Mouse (Mus musculus) midbrain, embryonic 14.5 days (tissue): Measurements from ENCODE around the gene Fam196b. TPM values are rescaled to one million over a fixed set of nuclear protein-coding genes. Genes with fewer than 3 reads are reported as not detected.
A peak's percentile ranks its signal among the peaks of the same experiment; 100 is the strongest.

Source experiments
- ATAC-seq: fragments of 200-750 bp; cut with Nextera tagmentation; 2 replicates; pipeline ENCODE4 v1.8.0; 2017; ENCODE audit warnings: moderate number of reproducible peaks, moderate library complexity; ENCODE audit not compliant: low FRiP score, low TSS enrichment
- DNase-seq: peaks from one replicate; pipeline ENCODE4 v3.0.0-alpha.2; 2015
- H3K27ac ChIP-seq: fragments of 300-500 bp; sonication (generic); replicated peaks from 2 replicates; pipeline ENCODE4 v1.5.1; 2014; ENCODE audit warnings: mild to moderate bottlenecking, low read depth, low read length, moderate library complexity
- H3K27me3 ChIP-seq: fragments of 300-500 bp; sonication (generic); 2 replicates; pipeline ENCODE4 v1.6.1; 2014; ENCODE audit warnings: low read length, control low read depth, mixed read lengths; ENCODE audit not compliant: control insufficient read depth, insufficient read depth
- H3K36me3 ChIP-seq: fragments of 300-500 bp; sonication (generic); 2 replicates; pipeline ENCODE4 v1.6.1; 2014; ENCODE audit warnings: low read length, control low read depth; ENCODE audit not compliant: control insufficient read depth, insufficient read depth
- H3K4me1 ChIP-seq: fragments of 300-500 bp; sonication (generic); 2 replicates; pipeline ENCODE4 v1.6.1; 2014; ENCODE audit warnings: mild to moderate bottlenecking, antibody characterized with exemption, low read length, control low read depth; ENCODE audit not compliant: control insufficient read depth, insufficient read depth
- H3K4me2 ChIP-seq: fragments of 300-500 bp; sonication (generic); 2 replicates; pipeline ENCODE4 v1.6.1; 2014; ENCODE audit warnings: mild to moderate bottlenecking, low read length, moderate library complexity
- H3K4me3 ChIP-seq: fragments of 300-500 bp; sonication (generic); replicated peaks from 2 replicates; pipeline ENCODE4 v1.5.1; 2014; ENCODE audit warnings: low read depth, low read length
- H3K9ac ChIP-seq: fragments of 300-500 bp; sonication (generic); replicated peaks from 2 replicates; pipeline ENCODE4 v1.6.1; 2014; ENCODE audit warnings: mild to moderate bottlenecking, low read length, moderate library complexity
- H3K9me3 ChIP-seq: fragments of 300-500 bp; sonication (generic); 2 replicates; pipeline ENCODE4 v1.6.1; 2016; ENCODE audit warnings: low read length, control low read depth, mixed read lengths; ENCODE audit not compliant: control insufficient read depth
- WGBS: fragments of 180-500 bp; shearing (Covaris S2); extraction: QIAGEN DNeasy Blood & Tissue Kit; methylation state at CpG from one replicate; pipeline ENCODE4 v1.1.7; 2014; 5-methylcytosine and 5-hydroxymethylcytosine counted together
- polyA plus RNA-seq: library from polyadenylated mRNA; unstranded; fragments of >200 nt; fragmentation: Nextera tagmentation; extraction: Ambion mirVana; gene quantifications from 2 replicates; pipeline ENCODE4 v1.2.1, GENCODE M21; 2014

Fam196b gene
- polyA plus RNA-seq, 1 experiment from 2014 or later = 3.7 TPM

DNA sequence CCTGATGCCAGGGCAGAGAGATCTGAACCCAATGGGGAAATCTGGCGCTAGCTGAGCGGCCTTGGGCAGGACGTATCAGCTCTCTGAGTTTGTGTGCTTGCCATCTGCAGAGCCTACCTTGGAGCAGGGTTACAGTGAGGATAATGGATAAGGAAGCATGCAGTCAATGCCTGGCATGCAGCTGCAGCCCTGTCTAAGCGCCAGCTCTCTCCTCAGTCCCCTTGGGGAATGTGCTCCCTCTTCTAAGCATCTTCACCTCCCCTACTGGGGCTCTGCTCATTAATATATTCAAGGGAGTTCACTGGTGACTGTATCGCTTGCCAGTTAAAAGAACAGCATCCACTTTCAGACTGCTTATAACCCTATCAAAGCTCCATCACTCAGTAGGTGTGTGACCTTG, 29.7 kb downstream of the Fam196b start:
- peak overlapping the region; percentile 9; the same call in 1 of the 2 replicates for H3K27ac ChIP-seq
- whole genome bisulfite sequencing = 44% methylated on average over 5 of the region's 5 CpGs
- H3K9me3 ChIP-seq = no peaks in the 10 kb centered on the region
- ATAC-seq = peak; percentile 59; the same call in 1 of the 2 replicates
- H3K4me3 ChIP-seq = no peak overlapping the region
- peaks cover 15% of the 10 kb centered on the region for H3K4me1 ChIP-seq
- H3K27me3 ChIP-seq = no peaks in the 10 kb centered on the region
- no peaks in the 10 kb centered on the region for H3K36me3 ChIP-seq
- peak; percentile 67 for DNase-seq
- H3K9ac ChIP-seq = no peak overlapping the region
- no peak overlapping the region for H3K4me2 ChIP-seq

DNA sequence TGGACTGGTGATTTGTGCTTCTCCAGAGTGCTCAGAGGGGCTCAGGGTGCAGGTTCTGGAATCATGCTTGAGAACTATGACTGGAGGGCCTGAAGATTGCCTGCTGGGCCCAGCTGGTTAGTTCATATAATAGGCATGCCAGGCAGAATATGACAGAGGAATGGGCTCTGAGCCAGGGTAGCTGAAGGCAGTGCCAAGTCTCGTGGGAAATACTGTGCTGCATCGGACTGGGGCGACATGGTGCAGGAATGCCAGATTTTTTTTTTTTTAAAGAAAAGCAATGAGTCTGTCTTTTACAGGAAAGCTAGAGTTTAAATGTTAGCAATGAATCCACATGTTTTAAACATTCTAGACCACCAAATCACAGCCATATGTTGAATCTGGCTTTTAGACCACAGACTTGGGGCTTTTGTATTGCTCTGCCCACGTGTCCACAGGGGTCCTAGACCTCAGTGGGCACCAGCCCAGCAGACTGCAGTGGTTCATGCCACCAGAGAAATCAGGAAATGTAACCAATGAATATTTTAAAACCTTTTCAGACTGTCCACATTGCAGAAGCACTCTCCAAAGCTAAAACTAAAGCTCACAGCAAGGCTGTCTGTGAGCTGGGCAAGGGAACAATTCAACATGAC, 33.8 kb downstream of the Fam196b start:
- H3K36me3 ChIP-seq = no peaks in the 10 kb centered on the region
- DNase-seq = peak; percentile 80
- 0 out of 2 replicates have a peak overlapping the region, but pooled peaks have one; percentile 2 for H3K27ac ChIP-seq
- no peaks in the 10 kb centered on the region for H3K27me3 ChIP-seq
- H3K4me2 ChIP-seq = no peak overlapping the region
- H3K4me1 ChIP-seq = peaks cover 20% of the 10 kb centered on the region
- peak; percentile 67; the same call in 1 of the 2 replicates for ATAC-seq
- no peaks in the 10 kb centered on the region for H3K9me3 ChIP-seq
- WGBS = 46% methylated on average over 4 of the region's 4 CpGs
- H3K4me3 ChIP-seq = no peak overlapping the region
- no peak overlapping the region for H3K9ac ChIP-seq

DNA sequence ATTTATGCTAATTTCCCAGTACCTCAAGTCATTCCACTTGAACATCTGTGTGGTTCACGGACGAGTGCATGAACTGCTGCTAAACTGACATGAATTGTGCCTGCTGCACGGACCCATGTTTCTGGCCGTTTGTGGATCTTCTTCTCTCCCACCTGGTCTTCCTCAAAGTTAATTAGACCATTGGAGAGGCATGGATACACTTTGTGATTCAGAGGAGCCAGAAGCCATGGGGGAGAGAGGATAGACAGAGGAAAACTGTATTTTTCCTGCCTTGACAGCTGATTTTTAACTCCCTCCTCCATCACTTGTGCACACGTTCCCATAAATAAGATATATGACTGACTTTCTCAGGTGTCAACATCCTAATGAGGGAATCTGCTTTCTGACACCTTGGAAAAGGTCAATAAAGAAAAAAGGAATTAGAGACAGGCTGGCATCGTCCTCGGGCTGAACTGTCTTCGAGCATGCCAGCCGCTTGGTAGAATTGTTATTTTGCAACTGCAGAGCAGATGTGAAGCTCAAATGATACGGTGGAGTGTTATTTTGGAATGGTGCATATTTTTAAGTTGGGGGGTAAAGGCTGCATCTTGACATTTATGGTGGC, 34.9 kb downstream of the Fam196b start:
- Histone ChIP-seq H3K9ac (no peak overlapping the region), H3K27me3 (no peaks in the 10 kb centered on the region), H3K4me3 (no peak overlapping the region), H3K27ac (0 out of 2 replicates have a peak overlapping the region, but pooled peaks have one; percentile 13), H3K4me1 (peaks cover 10% of the 10 kb centered on the region), H3K36me3 (no peaks in the 10 kb centered on the region), H3K4me2 (no peak overlapping the region), H3K9me3 (no peaks in the 10 kb centered on the region)
- ATAC-seq (no peak), DNase-seq (no peak)
- WGBS = 79% methylated on average over 10 of the region's 10 CpGs

DNA sequence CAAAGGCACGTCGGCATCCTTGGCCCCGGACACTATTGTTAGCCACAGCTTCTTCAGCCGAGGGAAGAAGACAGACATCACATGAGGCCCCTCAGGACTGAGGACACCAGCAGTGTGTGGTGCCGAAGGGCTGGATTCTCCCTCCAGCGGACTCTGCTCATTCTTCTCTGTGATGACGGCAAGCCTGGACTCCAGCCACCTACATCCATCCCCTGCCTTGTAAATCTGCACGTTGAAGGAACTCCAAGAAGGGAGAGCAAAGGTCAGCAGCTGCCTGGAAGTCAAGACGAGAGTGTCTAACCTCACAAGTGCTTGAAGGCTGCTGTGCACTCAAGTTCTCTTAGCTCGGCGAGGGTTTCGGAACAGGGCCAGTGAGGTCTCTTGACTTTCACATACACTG, 40.8 kb downstream of the Fam196b start:
- peaks cover 15% of the 10 kb centered on the region for H3K4me1 ChIP-seq
- DNase-seq (no peak), ATAC-seq (no peak)
- no peaks in the 10 kb centered on the region for H3K27me3 ChIP-seq
- no peak overlapping the region for H3K9ac ChIP-seq
- H3K27ac ChIP-seq = no peak overlapping the region
- no peak overlapping the region for H3K4me2 ChIP-seq
- H3K4me3 ChIP-seq = no peak overlapping the region
- H3K9me3 ChIP-seq = no peaks in the 10 kb centered on the region
- 67% methylated on average over 12 of the region's 12 CpGs for WGBS
- no peaks in the 10 kb centered on the region for H3K36me3 ChIP-seq

DNA sequence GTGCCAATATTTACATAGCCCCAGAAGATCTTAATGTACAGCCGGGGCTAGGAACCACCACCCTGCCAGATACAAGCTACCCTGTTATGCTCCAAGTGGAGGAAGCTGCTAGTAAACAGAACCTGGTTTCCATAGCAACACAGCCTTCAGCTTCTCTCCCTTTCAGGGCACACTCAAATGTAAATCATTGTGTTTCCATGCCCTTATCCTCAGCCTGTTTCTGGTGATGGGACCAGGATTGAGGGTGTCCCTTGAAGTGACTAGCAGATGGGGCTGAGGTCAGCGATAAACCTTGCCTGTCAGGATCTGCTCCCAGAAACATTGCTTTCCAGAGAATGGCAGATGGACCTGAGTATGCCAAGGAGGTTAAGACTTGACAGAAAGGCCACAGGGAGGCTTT, 41.5 kb downstream of the Fam196b start:
- Histone ChIP-seq H3K4me1 (peaks cover 15% of the 10 kb centered on the region), H3K36me3 (no peaks in the 10 kb centered on the region), H3K9me3 (no peaks in the 10 kb centered on the region), H3K4me3 (no peak overlapping the region), H3K9ac (no peak overlapping the region; the same call in 1 of the 2 replicates), H3K27me3 (no peaks in the 10 kb centered on the region), H3K4me2 (no peak overlapping the region), H3K27ac (no peak overlapping the region)
- 30% methylated on average over 2 of the region's 2 CpGs for WGBS
- DNase-seq (peak; percentile 75), ATAC-seq (no peak)

DNA sequence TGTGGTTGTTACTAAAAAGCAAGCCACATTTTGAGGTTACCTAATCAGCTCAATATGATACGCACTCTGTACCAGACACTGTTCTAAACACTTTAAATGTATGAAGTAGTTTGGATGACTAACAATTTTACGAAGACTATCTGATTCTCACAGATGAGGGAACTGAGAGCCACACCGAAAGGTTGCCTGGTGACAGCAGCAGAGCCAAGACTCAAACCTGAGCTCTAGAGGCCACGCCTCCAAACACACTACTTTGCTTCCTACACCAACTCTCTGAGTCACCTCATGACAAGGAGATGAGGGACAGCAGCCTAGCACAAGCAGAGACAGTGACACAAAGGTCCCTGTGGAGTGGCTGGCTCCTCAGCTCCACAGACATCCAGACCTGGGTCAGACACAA, 57.6 kb downstream of the Fam196b start:
- Histone ChIP-seq H3K27ac (no peak overlapping the region), H3K4me3 (no peak overlapping the region), H3K9me3 (no peaks in the 10 kb centered on the region), H3K27me3 (no peaks in the 10 kb centered on the region), H3K4me1 (no peaks in the 10 kb centered on the region), H3K9ac (no peak overlapping the region), H3K4me2 (no peak overlapping the region), H3K36me3 (no peaks in the 10 kb centered on the region)
- ATAC-seq (no peak), DNase-seq (no peak)
- 89% methylated on average over 4 of the region's 4 CpGs for WGBS

DNA sequence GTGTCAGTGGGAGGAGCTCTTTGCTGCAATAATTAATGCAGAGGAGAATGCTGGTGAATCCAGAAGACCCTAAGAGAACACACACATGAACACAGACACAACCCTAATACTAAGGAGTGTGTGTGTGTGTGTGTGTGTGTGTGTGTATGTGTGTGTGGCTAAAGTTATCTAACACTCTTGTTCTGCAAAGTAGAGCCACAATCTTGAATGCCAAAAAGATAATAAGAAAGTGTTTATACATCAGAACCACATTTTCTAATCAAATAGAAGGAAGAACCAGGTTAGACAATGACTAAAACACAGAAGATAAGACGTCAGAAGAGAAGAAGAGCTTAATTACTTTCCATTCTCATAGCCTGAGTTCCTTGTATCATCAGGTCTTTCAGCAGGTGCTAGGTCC, 60.9 kb downstream of the Fam196b start:
- Histone ChIP-seq H3K9me3 (no peaks in the 10 kb centered on the region), H3K9ac (no peak overlapping the region), H3K27me3 (no peaks in the 10 kb centered on the region), H3K4me2 (no peak overlapping the region), H3K4me1 (no peaks in the 10 kb centered on the region), H3K4me3 (no peak overlapping the region), H3K27ac (no peak overlapping the region), H3K36me3 (no peaks in the 10 kb centered on the region)
- 81% methylated on average over 1 of the region's 1 CpGs for WGBS
- DNase-seq (no peak), ATAC-seq (no peak)

DNA sequence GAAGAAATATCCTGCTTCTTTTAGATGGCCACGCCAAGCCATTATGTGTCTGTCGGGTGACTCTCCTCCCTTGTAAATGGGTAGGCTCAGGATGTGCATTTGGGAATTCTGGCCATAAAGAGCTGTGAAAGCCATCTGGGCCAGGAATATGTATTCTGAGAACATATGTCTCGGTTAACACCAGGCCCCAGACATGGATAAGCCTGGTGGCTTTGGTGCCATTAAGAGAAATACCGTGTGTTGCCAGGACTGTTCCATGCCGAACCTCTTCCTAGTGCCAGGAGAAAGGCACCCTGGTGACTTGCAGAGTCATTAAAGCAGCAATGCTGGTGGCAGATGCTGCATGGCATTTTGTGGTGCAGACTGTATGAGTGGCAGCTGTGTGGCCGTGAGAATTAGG, 63.0 kb downstream of the Fam196b start:
- H3K4me3 ChIP-seq = no peak overlapping the region
- ATAC-seq = no peak
- H3K9me3 ChIP-seq = no peaks in the 10 kb centered on the region
- H3K4me1 ChIP-seq = no peaks in the 10 kb centered on the region
- no peak for DNase-seq
- no peaks in the 10 kb centered on the region for H3K36me3 ChIP-seq
- no peaks in the 10 kb centered on the region for H3K27me3 ChIP-seq
- 71% methylated on average over 6 of the region's 6 CpGs for WGBS
- H3K4me2 ChIP-seq = no peak overlapping the region
- no peak overlapping the region for H3K27ac ChIP-seq
- no peak overlapping the region for H3K9ac ChIP-seq

DNA sequence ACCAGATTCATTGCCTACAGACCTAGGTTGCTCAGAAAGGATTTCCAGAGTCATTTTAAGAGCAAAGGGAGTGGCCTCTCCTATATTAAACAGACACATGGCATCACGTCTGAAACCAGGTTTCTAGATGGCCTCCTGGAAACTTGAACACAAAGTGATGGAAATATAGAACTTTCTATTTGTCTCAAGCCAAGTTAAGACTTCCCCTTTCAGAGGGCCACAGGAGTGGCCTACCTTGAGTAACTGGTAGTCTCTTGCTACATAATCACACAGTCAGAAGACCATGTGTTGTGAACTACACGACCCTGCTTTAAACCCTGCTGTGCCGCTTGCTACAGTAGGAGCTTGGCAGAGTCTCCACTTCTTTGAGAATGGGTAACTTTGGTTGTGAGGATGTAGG, 68.9 kb downstream of the Fam196b start:
- Histone ChIP-seq H3K9ac (no peak overlapping the region), H3K4me2 (no peak overlapping the region), H3K27me3 (no peaks in the 10 kb centered on the region), H3K9me3 (no peaks in the 10 kb centered on the region), H3K4me3 (no peak overlapping the region), H3K36me3 (no peaks in the 10 kb centered on the region), H3K4me1 (peaks cover 9% of the 10 kb centered on the region; the same call in 1 of the 2 replicates), H3K27ac (no peak overlapping the region)
- 93% methylated on average over 3 of the region's 3 CpGs for WGBS
- ATAC-seq (no peak), DNase-seq (no peak)
